Mouse (Mus musculus): ENCODE results near the gene Egflam.

DNA sequence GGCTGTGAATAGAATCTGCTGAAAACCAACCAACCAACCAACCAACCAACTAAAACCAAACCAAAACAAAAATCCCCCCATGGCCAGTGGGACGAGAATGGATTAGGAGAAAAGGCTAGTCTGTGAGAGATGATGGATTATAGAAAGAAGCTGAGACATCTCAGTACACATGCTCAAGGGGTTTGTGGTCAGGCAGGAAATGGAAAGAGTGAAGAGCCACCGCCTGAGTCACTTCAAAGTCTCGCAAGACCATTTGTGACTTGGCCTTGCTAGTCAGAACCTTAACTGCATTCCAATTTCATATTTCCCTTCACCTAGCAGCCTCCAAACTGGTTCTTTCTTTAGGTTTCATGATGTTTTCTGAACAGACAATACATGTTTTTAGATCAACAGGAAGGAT is 141.6 kb downstream of the Egflam start:
- TF ChIP-seq GATA1 (IDR thresholded peaks at IDR 0.05; ENCODE audit: borderline replicate concordance, low read length) (no peak), FLI1 (IDR thresholded peaks at IDR 0.05; ENCODE audit: low read length) (no peak)
